Mouse (Mus musculus) hindbrain, embryonic 16.5 days (tissue): ENCODE measurements at regions not wholly inside any gene's neighbourhood (a gene's known extent, or its start where the extent isn't known, plus 50 kb on each side); places are given as distances from the start of the nearest gene placed in this dataset.

Source experiments
- ATAC-seq: fragments of 200-750 bp; cut with Nextera tagmentation; 2 replicates; pipeline ENCODE4 v1.8.0; 2017; ENCODE audit warnings: moderate TSS enrichment, moderate library complexity
- H3K27ac ChIP-seq: fragments of 300-500 bp; sonication (generic); 2 replicates; pipeline ENCODE4 v1.5.1; 2014; ENCODE audit warnings: low read depth, mild to moderate bottlenecking, control low read depth, low read length, moderate library complexity
- H3K27me3 ChIP-seq: fragments of 300-500 bp; sonication (generic); replicated peaks from 2 replicates; pipeline ENCODE4 v1.6.1; 2014; ENCODE audit warnings: low read length; ENCODE audit not compliant: control insufficient read depth, insufficient read depth
- H3K36me3 ChIP-seq: fragments of 300-500 bp; sonication (generic); 2 replicates; pipeline ENCODE4 v1.6.1; 2014; ENCODE audit warnings: mild to moderate bottlenecking, low read length, moderate library complexity, mixed read lengths; ENCODE audit not compliant: control insufficient read depth, insufficient read depth
- H3K4me1 ChIP-seq: fragments of 300-500 bp; sonication (generic); 2 replicates; pipeline ENCODE4 v1.6.1; 2014; ENCODE audit warnings: low read depth, low read length; ENCODE audit not compliant: control insufficient read depth, insufficient read depth
- H3K4me2 ChIP-seq: fragments of 300-500 bp; sonication (generic); 2 replicates; pipeline ENCODE4 v1.6.1; 2014; ENCODE audit warnings: mild to moderate bottlenecking, low read length, control low read depth, moderate library complexity
- H3K4me3 ChIP-seq: fragments of 300-500 bp; sonication (generic); 2 replicates; pipeline ENCODE4 v1.5.1; 2014; ENCODE audit warnings: mild to moderate bottlenecking, low read length, control low read depth, moderate library complexity
- H3K9ac ChIP-seq: fragments of 300-500 bp; sonication (generic); 2 replicates; pipeline ENCODE4 v1.6.1; 2014; ENCODE audit warnings: low read depth, mild to moderate bottlenecking, control low read depth, low read length, moderate library complexity
- H3K9me3 ChIP-seq: fragments of 300-500 bp; sonication (generic); 2 replicates; pipeline ENCODE4 v1.6.1; 2014; ENCODE audit warnings: mild to moderate bottlenecking, low read length, moderate library complexity; ENCODE audit not compliant: control insufficient read depth
- WGBS: fragments of 180-500 bp; shearing (Covaris S2); extraction: QIAGEN DNeasy Blood & Tissue Kit; methylation state at CpG from one replicate; pipeline ENCODE4 v1.1.7; 2014; 5-methylcytosine and 5-hydroxymethylcytosine counted together

GRCm38 (mm10) chr4:40357088-40357853 is 78.0 kb upstream of the Ndufb6 start:
- H3K4me2 ChIP-seq: no peak overlapping the region
- no peaks in the 10 kb centered on the region for H3K36me3 ChIP-seq
- WGBS: 59% methylated on average over 7 of the region's 7 CpGs
- no peak overlapping the region for H3K27ac ChIP-seq
- ATAC-seq: no peak
- H3K4me3 ChIP-seq: no peak overlapping the region
- H3K9ac ChIP-seq: no peak overlapping the region
- H3K27me3 ChIP-seq: no peaks in the 10 kb centered on the region
- no peaks in the 10 kb centered on the region for H3K4me1 ChIP-seq
- H3K9me3 ChIP-seq: no peaks in the 10 kb centered on the region

GRCm38 (mm10) chr4:40355791-40356450 is 76.7 kb upstream of the Ndufb6 start:
- H3K4me1 ChIP-seq: no peaks in the 10 kb centered on the region
- H3K4me3 ChIP-seq: no peak overlapping the region
- WGBS: 77% methylated on average over 3 of the region's 3 CpGs
- no peak overlapping the region for H3K27ac ChIP-seq
- H3K27me3 ChIP-seq: no peaks in the 10 kb centered on the region
- ATAC-seq: no peak
- H3K36me3 ChIP-seq: no peaks in the 10 kb centered on the region
- H3K4me2 ChIP-seq: no peak overlapping the region
- no peaks in the 10 kb centered on the region for H3K9me3 ChIP-seq
- no peak overlapping the region for H3K9ac ChIP-seq

GRCm38 (mm10) chr4:40354456-40354855 is 75.2 kb upstream of the Ndufb6 start:
- H3K4me1 ChIP-seq: no peaks in the 10 kb centered on the region
- H3K9ac ChIP-seq: no peak overlapping the region
- H3K4me2 ChIP-seq: no peak overlapping the region
- H3K27ac ChIP-seq: no peak overlapping the region
- no peaks in the 10 kb centered on the region for H3K36me3 ChIP-seq
- WGBS: 73% methylated on average over 3 of the region's 3 CpGs
- no peak for ATAC-seq
- H3K4me3 ChIP-seq: no peak overlapping the region
- H3K9me3 ChIP-seq: no peaks in the 10 kb centered on the region
- H3K27me3 ChIP-seq: no peaks in the 10 kb centered on the region

- Histone ChIP-seq H3K36me3 (no peaks in the 10 kb centered on the region), H3K4me2 (no peak overlapping the region), H3K27me3 (no peaks in the 10 kb centered on the region), H3K9ac (no peak overlapping the region), H3K4me3 (no peak overlapping the region), H3K27ac (no peak overlapping the region), H3K9me3 (no peaks in the 10 kb centered on the region), H3K4me1 (no peaks in the 10 kb centered on the region)
- 74% methylated on average over 7 of the region's 7 CpGs for WGBS
- no peak for ATAC-seq
These were observed 72.4 kb upstream of the Ndufb6 start for GRCm38 (mm10) chr4:40351648-40352047.

- H3K27ac ChIP-seq: no peak overlapping the region
- no peak overlapping the region for H3K4me3 ChIP-seq
- H3K4me2 ChIP-seq: no peak overlapping the region
- no peaks in the 10 kb centered on the region for H3K27me3 ChIP-seq
- no peaks in the 10 kb centered on the region for H3K9me3 ChIP-seq
- 65% methylated on average over 4 of the region's 4 CpGs for WGBS
- no peak overlapping the region for H3K9ac ChIP-seq
- H3K4me1 ChIP-seq: no peaks in the 10 kb centered on the region
- no peaks in the 10 kb centered on the region for H3K36me3 ChIP-seq
- no peak for ATAC-seq
These were observed 71.9 kb upstream of the Ndufb6 start for GRCm38 (mm10) chr4:40351090-40351489.

GRCm38 (mm10) chr4:40345847-40346246 is 66.6 kb upstream of the Ndufb6 start:
- Histone ChIP-seq H3K27me3 (no peaks in the 10 kb centered on the region), H3K36me3 (no peaks in the 10 kb centered on the region), H3K4me2 (no peak overlapping the region), H3K4me1 (no peaks in the 10 kb centered on the region), H3K4me3 (no peak overlapping the region), H3K27ac (no peak overlapping the region), H3K9ac (no peak overlapping the region), H3K9me3 (no peaks in the 10 kb centered on the region)
- WGBS: 77% methylated on average over 3 of the region's 3 CpGs
- no peak for ATAC-seq

- ATAC-seq: no peak
- no peaks in the 10 kb centered on the region for H3K9me3 ChIP-seq
- WGBS: 89% methylated on average over 3 of the region's 3 CpGs
These were observed 63.0 kb upstream of the Ndufb6 start for GRCm38 (mm10) chr4:40342181-40342580.

GRCm38 (mm10) chr4:40334841-40335240 is 55.6 kb upstream of the Ndufb6 start:
- Histone ChIP-seq H3K9me3 (no peaks in the 10 kb centered on the region), H3K9ac (no peak overlapping the region), H3K4me2 (no peak overlapping the region), H3K27ac (no peak overlapping the region), H3K36me3 (no peaks in the 10 kb centered on the region), H3K4me3 (no peak overlapping the region), H3K4me1 (no peaks in the 10 kb centered on the region), H3K27me3 (no peaks in the 10 kb centered on the region)
- 69% methylated on average over 1 of the region's 1 CpGs for WGBS
- ATAC-seq: no peak

More at GRCm38 (mm10) chr4:40342181-40342580, 63.0 kb upstream of the Ndufb6 start:
- no peaks in the 10 kb centered on the region for H3K36me3 ChIP-seq
- no peaks in the 10 kb centered on the region for H3K27me3 ChIP-seq
- H3K4me3 ChIP-seq: no peak overlapping the region
- H3K9ac ChIP-seq: no peak overlapping the region
- no peak overlapping the region for H3K27ac ChIP-seq
- H3K4me2 ChIP-seq: no peak overlapping the region
- H3K4me1 ChIP-seq: no peaks in the 10 kb centered on the region

GRCm38 (mm10) chr4:40329737-40330136 is 50.5 kb upstream of the Ndufb6 start:
- ATAC-seq: no peak
- H3K9ac ChIP-seq: no peak overlapping the region
- no peak overlapping the region for H3K4me3 ChIP-seq
- no peaks in the 10 kb centered on the region for H3K27me3 ChIP-seq
- no peaks in the 10 kb centered on the region for H3K4me1 ChIP-seq
- H3K4me2 ChIP-seq: no peak overlapping the region
- H3K9me3 ChIP-seq: no peaks in the 10 kb centered on the region
- H3K36me3 ChIP-seq: no peaks in the 10 kb centered on the region
- no peak overlapping the region for H3K27ac ChIP-seq
- 58% methylated on average over 5 of the region's 5 CpGs for WGBS
